Mouse (Mus musculus) macrophage (primary cell): ENCODE measurements around the gene Adgrg1. TPM values are rescaled to one million over a fixed set of nuclear protein-coding genes. Genes with fewer than 3 reads are reported as not detected.

Experiments
- H3K27ac ChIP-seq: fragments of 350-480 bp; formaldehyde crosslinking; 2 replicates; pipeline ENCODE4 v1.9.0; 2021
- H3K36me3 ChIP-seq: fragments of 350-480 bp; formaldehyde crosslinking; 2 replicates; pipeline ENCODE4 v1.9.0; 2021; ENCODE audit errors: inconsistent target
- H3K4me3 ChIP-seq: fragments of 350-480 bp; formaldehyde crosslinking; 2 replicates; pipeline ENCODE4 v1.9.0; 2021; ENCODE audit errors: inconsistent target
- H3K79me2 ChIP-seq: fragments of 350-480 bp; formaldehyde crosslinking; 2 replicates; pipeline ENCODE4 v1.9.0; 2021; ENCODE audit errors: inconsistent target
- WGBS: methylation state at CpG from one replicate; pipeline ENCODE4 v1.1.7; 2026; ENCODE audit warnings: inconsistent platforms; ENCODE audit not compliant: missing documents; 5-methylcytosine and 5-hydroxymethylcytosine counted together
- polyA plus RNA-seq: library from polyadenylated mRNA; stranded (reverse); fragments of 250-400 nt; gene quantifications from 3 replicates; pipeline ENCODE4 v1.2.4, GENCODE M21; 2018; ENCODE audit warnings: inconsistent platforms

Adgrg1 gene
- polyA plus RNA-seq, 1 experiment from 2014 or later = 1.3 TPM

- Histone ChIP-seq H3K36me3 (no peaks in the 10 kb centered on the region), H3K79me2 (no peaks in the 10 kb centered on the region), H3K27ac (no peak overlapping the region), H3K4me3 (no peak overlapping the region)
- 72% methylated on average over 4 of the region's 5 CpGs for WGBS
Observed at GRCm38 (mm10) chr8:95056414-95056813, 81.9 kb downstream of the Adgrg1 start.

- no peak overlapping the region for H3K27ac ChIP-seq
- no peak overlapping the region for H3K4me3 ChIP-seq
- no peaks in the 10 kb centered on the region for H3K79me2 ChIP-seq
- no peaks in the 10 kb centered on the region for H3K36me3 ChIP-seq
- WGBS = 19% methylated on average over 6 of the region's 6 CpGs
Observed at GRCm38 (mm10) chr8:95058661-95059060, 84.1 kb downstream of the Adgrg1 start.

GRCm38 (mm10) chr8:95059812-95060533 is 85.4 kb downstream of the Adgrg1 start:
- Histone ChIP-seq H3K4me3 (no peak overlapping the region), H3K79me2 (no peaks in the 10 kb centered on the region), H3K36me3 (no peaks in the 10 kb centered on the region), H3K27ac (no peak overlapping the region)
- WGBS = 36% methylated on average over 6 of the region's 6 CpGs

Other genes with a start within 250 kb of the Adgrg1 start
- 0.78 to 3.7 TPM (median 0.89 TPM) in 3 replicates for gene Ccl22, start 229.2 kb upstream of the Adgrg1 start, polyA plus RNA-seq
- gene Cx3cl1, start 202.7 kb upstream of the Adgrg1 start, polyA plus RNA-seq = 0.32 to 0.77 TPM (median 0.51 TPM) in 3 replicates
- not detected in 3 replicates for gene Ccl17, start 164.3 kb upstream of the Adgrg1 start, polyA plus RNA-seq
- gene Coq9, start 136.4 kb upstream of the Adgrg1 start, polyA plus RNA-seq = 15.7 to 29.9 TPM (median 26.3 TPM) in 3 replicates
- 10.8 to 28.7 TPM (median 20.3 TPM) in 3 replicates for gene Ciapin1, start 136.4 kb upstream of the Adgrg1 start, polyA plus RNA-seq
- gene Polr2c, start 117.3 kb upstream of the Adgrg1 start, polyA plus RNA-seq = 23.3 to 33.5 TPM (median 24.0 TPM) in 3 replicates
- gene Dok4, start 98.4 kb upstream of the Adgrg1 start, polyA plus RNA-seq = 1.9 to 2.3 TPM (median 2.0 TPM) in 3 replicates
- 0.06 to 0.21 TPM in 2 of 3 replicates, not detected in the other for gene Ccdc102a, start 56.7 kb upstream of the Adgrg1 start, polyA plus RNA-seq
- 0.06 TPM in 1 of 3 replicates, not detected in the others for gene Adgrg5, start 51.1 kb upstream of the Adgrg1 start, polyA plus RNA-seq
- 0.44 to 1.8 TPM (median 1.5 TPM) in 3 replicates for gene Adgrg3, start 42.9 kb downstream of the Adgrg1 start, polyA plus RNA-seq
- not detected in 3 replicates for gene Drc7, start 80.4 kb downstream of the Adgrg1 start, polyA plus RNA-seq
- 7.0 to 7.8 TPM (median 7.1 TPM) in 3 replicates for gene Katnb1, start 106.4 kb downstream of the Adgrg1 start, polyA plus RNA-seq
- 5.6 to 9.0 TPM (median 5.9 TPM) in 3 replicates for gene Kifc3, start 228.1 kb downstream of the Adgrg1 start, polyA plus RNA-seq